In genomic region chr14:79712550-79713262, GRCm38 (mm10) we compare ENCODE assay signal across 21 mouse cellular contexts. TPM values are rescaled to one million over a fixed set of nuclear protein-coding genes. Genes with fewer than 3 reads are reported as not detected.
DNase-seq lines count a peak whose midpoint lies in the region; ATAC-seq and TF ChIP-seq lines count a peak whose summit lies in the region.
"Had no signal": no experiment of that assay in that cellular context is flagged by ENCODE, and none has a peak within 500 bp of the region (broad histone marks: within the 10 kb centered on the region; RNA-seq: fewer than 3 reads in every experiment).

No protein-coding gene starts in this region.

- in situ Hi-C loops in Patski (cut with MboI; ENCODE audit: low pct_unique_long_range_greater_than_20kb), result no loop called here

- CTCF ChIA-PET in Patski (lab: Charles Lee), result interaction anchor here (2.2 kb wide), 1 partner anchor 10 kb away, joined by 8 read pairs; no protein-coding TSS in a partner anchor

- H3K9me3 ChIP-seq in heart, embryonic 12.5 days (replicated peaks), result no peaks in the 10 kb centered on the region
- H3K9me3 ChIP-seq in heart, embryonic 16.5 days (replicated peaks; ENCODE audit: control insufficient read depth, low read length), result no peaks in the 10 kb centered on the region
- H3K9me3 ChIP-seq in forebrain, embryonic 10.5 days, result peaks cover 7% of the 10 kb centered on the region; the same call in 1 of the 2 replicates
- no peaks in the 10 kb centered on the region for H3K9me3 ChIP-seq in midbrain, embryonic 16.5 days (replicated peaks; ENCODE audit: control insufficient read depth, low read length, poor library complexity, severe bottlenecking)
- H3K9me3 ChIP-seq: embryonic facial prominence, embryonic 10.5 days; forebrain, embryonic 15.5 days; hindbrain, embryonic 15.5 days had no signal

- no peak overlapping the region for H3K4me3 ChIP-seq in heart, embryonic 12.5 days
- H3K4me3 ChIP-seq in heart, embryonic 16.5 days (ENCODE audit: low read length), result no peak overlapping the region
- H3K4me3 ChIP-seq in forebrain, embryonic 10.5 days, result no peak overlapping the region
- H3K4me3 ChIP-seq in midbrain, embryonic 16.5 days (ENCODE audit: low read depth, low read length), result no peak overlapping the region
- H3K4me3 ChIP-seq: embryonic facial prominence, embryonic 10.5 days; forebrain, embryonic 15.5 days; hindbrain, embryonic 15.5 days had no signal

- 47% methylated on average over 6 of the region's 6 CpGs for WGBS in heart, embryonic 12.5 days
- WGBS in heart, embryonic 16.5 days, result 31% methylated on average over 6 of the region's 6 CpGs
- 91% methylated on average over 6 of the region's 6 CpGs for WGBS in forebrain, embryonic 10.5 days
- WGBS in midbrain, embryonic 16.5 days, result 91% methylated on average over 6 of the region's 6 CpGs

- H3K4me1 ChIP-seq in heart, embryonic 12.5 days (replicated peaks), result peaks cover 6% of the 10 kb centered on the region; the same call in 1 of the 2 replicates
- peaks cover 9% of the 10 kb centered on the region for H3K4me1 ChIP-seq in heart, embryonic 16.5 days (ENCODE audit: control insufficient read depth, insufficient read depth, low read length)
- H3K4me1 ChIP-seq in forebrain, embryonic 10.5 days, result peaks cover 30% of the 10 kb centered on the region
- H3K4me1 ChIP-seq in midbrain, embryonic 16.5 days (ENCODE audit: control insufficient read depth, insufficient read depth, low read length), result peaks cover 12% of the 10 kb centered on the region
- H3K4me1 ChIP-seq: hindbrain, embryonic 15.5 days had no signal

- H3K27me3 ChIP-seq in Patski, result no peaks in the 10 kb centered on the region
- no peaks in the 10 kb centered on the region; the same call in 1 of the 2 replicates for H3K27me3 ChIP-seq in heart, embryonic 12.5 days (replicated peaks)
- H3K27me3 ChIP-seq in heart, embryonic 16.5 days (ENCODE audit: control insufficient read depth, insufficient read depth, low read length), result no peaks in the 10 kb centered on the region
- H3K27me3 ChIP-seq in forebrain, embryonic 10.5 days (ENCODE audit: poor library complexity, severe bottlenecking), result no peaks in the 10 kb centered on the region
- no peaks in the 10 kb centered on the region for H3K27me3 ChIP-seq in midbrain, embryonic 16.5 days (ENCODE audit: control insufficient read depth, insufficient read depth, low read depth, low read length)
- H3K27me3 ChIP-seq: forebrain, embryonic 15.5 days; hindbrain, embryonic 15.5 days had no signal

- no peaks in the 10 kb centered on the region for H3K36me3 ChIP-seq in heart, embryonic 12.5 days
- H3K36me3 ChIP-seq in heart, embryonic 16.5 days (ENCODE audit: control insufficient read depth, insufficient read depth), result no peaks in the 10 kb centered on the region
- H3K36me3 ChIP-seq in forebrain, embryonic 10.5 days (replicated peaks), result no peaks in the 10 kb centered on the region
- no peaks in the 10 kb centered on the region for H3K36me3 ChIP-seq in midbrain, embryonic 16.5 days (ENCODE audit: control insufficient read depth, insufficient read depth, low read length)
- H3K36me3 ChIP-seq: embryonic facial prominence, embryonic 10.5 days; forebrain, embryonic 15.5 days; hindbrain, embryonic 15.5 days had no signal

- H3K4me2 ChIP-seq in heart, embryonic 12.5 days, result no peak overlapping the region
- H3K4me2 ChIP-seq in heart, embryonic 16.5 days (ENCODE audit: low read depth, low read length), result peak overlapping the region; percentile 38; the same call in 1 of the 2 replicates
- H3K4me2 ChIP-seq in midbrain, embryonic 16.5 days (ENCODE audit: low read length), result no peak overlapping the region
- H3K4me2 ChIP-seq: forebrain, embryonic 15.5 days; hindbrain, embryonic 15.5 days had no signal

- H3K27ac ChIP-seq in heart, embryonic 12.5 days (ENCODE audit: poor library complexity, severe bottlenecking), result peak overlapping the region; percentile 66
- peak overlapping the region; percentile 93 for H3K27ac ChIP-seq in heart, embryonic 16.5 days (ENCODE audit: low read length)
- H3K27ac ChIP-seq in forebrain, embryonic 10.5 days, result no peak overlapping the region
- no peak overlapping the region for H3K27ac ChIP-seq in midbrain, embryonic 16.5 days (ENCODE audit: low read length)
- H3K27ac ChIP-seq: embryonic facial prominence, embryonic 10.5 days; forebrain, embryonic 15.5 days; hindbrain, embryonic 15.5 days had no signal

- no peak overlapping the region for H3K9ac ChIP-seq in heart, embryonic 12.5 days
- no peak overlapping the region for H3K9ac ChIP-seq in heart, embryonic 16.5 days (ENCODE audit: low read length)
- H3K9ac ChIP-seq in midbrain, embryonic 16.5 days (ENCODE audit: low read depth, low read length), result no peak overlapping the region
- H3K9ac ChIP-seq: forebrain, embryonic 15.5 days; hindbrain, embryonic 15.5 days had no signal

- no peak for TF ChIP-seq CTCF in Patski (IDR thresholded peaks at IDR 0.05)

- peak; percentile 61 for DNase-seq in Patski (ENCODE audit: low read depth, low spot score)
- peak; percentile 21 for DNase-seq in heart, adult 8-10 months (ENCODE audit: low spot score)
- DNase-seq in forebrain, embryonic 10.5 days (ENCODE audit: extremely low spot score, low spot score), result no peak
- no peak for DNase-seq in lung, postnatal 4 days
- DNase-seq: adrenal gland, adult 8-10 months; adrenal gland, postnatal 36 days; cerebellum, adult 2 months; cerebellum, postnatal 10 days; gastrocnemius, postnatal 36 days; kidney, adult 8-10 months had no signal

- POLR2A ChIA-PET in Patski (lab: Charles Lee), result interaction anchor here (0.7 kb wide), 1 partner anchor 58 kb away, joined by 3 read pairs; the partner anchor contains the start of gene Pcdh8

- ATAC-seq in Patski, result peak; percentile 84
- ATAC-seq in heart, embryonic 12.5 days (ENCODE audit: insufficient number of reproducible peaks, low FRiP score), result peak; percentile 64; the same call in 1 of the 2 replicates
- ATAC-seq in heart, embryonic 16.5 days (replicated peaks; ENCODE audit: extremely low read depth, insufficient read depth, low FRiP score), result peak; percentile 93
- no peak for ATAC-seq in midbrain, embryonic 16.5 days
- ATAC-seq: forebrain, embryonic 15.5 days; inflammation-experienced regulatory T-cells, adult 6 months; intestine, postnatal 0 days had no signal

RNA-seq across cellular contexts. Expression of gene Cnmd, which starts 50.7 kb away (rescaled TPM):
- 2.5 TPM for polyA plus RNA-seq in Patski (2021)
- 1 to 10 TPM; 3.6 to 5.6 (median 4.0) TPM for total RNA-seq in heart, adult 8-10 months (2022)
- 0.85 and 1.3 TPM in 2 replicates for polyA plus RNA-seq in heart, embryonic 12.5 days (2016; fragmentation: Nextera tagmentation; extraction: Ambion mirVana)
- polyA plus RNA-seq in heart, embryonic 16.5 days (2015; fragmentation: Nextera tagmentation; extraction: Ambion mirVana), result 5.1 and 7.1 TPM in 2 replicates
- polyA plus RNA-seq in forebrain, embryonic 10.5 days (2016; fragmentation: Nextera tagmentation; extraction: Ambion mirVana), result 1.7 TPM in 2 replicates
- 2.0 and 3.3 TPM in 2 replicates for polyA plus RNA-seq in midbrain, embryonic 16.5 days (2015; fragmentation: Nextera tagmentation; extraction: Ambion mirVana)
- total RNA-seq: ES-E14; heart, postnatal 10 days had no signal
- polyA plus RNA-seq: inflammation-experienced regulatory T-cells, adult 6 months had no signal

RNA-seq across cellular contexts. Expression of gene Pcdh8, which starts 58.4 kb away (rescaled TPM):
- 0.50 TPM for polyA plus RNA-seq in Patski (2021)
- total RNA-seq in heart, adult 8-10 months (2022), result under 1 TPM; 0.06 to 0.19 (median 0.13) TPM
- 0.21 and 0.42 TPM in 2 replicates for polyA plus RNA-seq in heart, embryonic 12.5 days (2016; fragmentation: Nextera tagmentation; extraction: Ambion mirVana)
- polyA plus RNA-seq in heart, embryonic 16.5 days (2015; fragmentation: Nextera tagmentation; extraction: Ambion mirVana), result 0.07 and 0.34 TPM in 2 replicates
- polyA plus RNA-seq in forebrain, embryonic 10.5 days (2016; fragmentation: Nextera tagmentation; extraction: Ambion mirVana), result 3.7 and 4.1 TPM in 2 replicates
- polyA plus RNA-seq in midbrain, embryonic 16.5 days (2015; fragmentation: Nextera tagmentation; extraction: Ambion mirVana), result 54.5 and 64.5 TPM in 2 replicates
- total RNA-seq: gastrocnemius, adult 8-10 months; gastrocnemius, postnatal 36 days; heart, postnatal 10 days had no signal
- polyA plus RNA-seq: inflammation-experienced regulatory T-cells, adult 6 months had no signal

Comparison
In these comparisons a context has a peak if more than half of its experiments do, and no peak if none do; other contexts are left out.
1. DNase-seq: peak in Patski (single experiment) and heart, adult 8-10 months (single experiment); none in forebrain, embryonic 10.5 days (single experiment) and lung, postnatal 4 days (0 of 2).
2. H3K27ac ChIP-seq: peak in heart, embryonic 12.5 days (single experiment) and heart, embryonic 16.5 days (single experiment); none in forebrain, embryonic 10.5 days (single experiment) and midbrain, embryonic 16.5 days (single experiment).
3. RNA of gene Pcdh8, which starts 58.4 kb away (polyA plus RNA-seq): 54.5 to 64.5 TPM in midbrain, embryonic 16.5 days; 3.7 to 4.1 TPM in forebrain, embryonic 10.5 days, 0.50 TPM in Patski (single experiment), 0.21 to 0.42 TPM in heart, embryonic 12.5 days and 0.07 to 0.34 TPM in heart, embryonic 16.5 days; every median in the first group is over 10 times any median in the second.